Mouse (Mus musculus): ENCODE results near the gene Tmem203.

The Tmem203 gene

DNA sequence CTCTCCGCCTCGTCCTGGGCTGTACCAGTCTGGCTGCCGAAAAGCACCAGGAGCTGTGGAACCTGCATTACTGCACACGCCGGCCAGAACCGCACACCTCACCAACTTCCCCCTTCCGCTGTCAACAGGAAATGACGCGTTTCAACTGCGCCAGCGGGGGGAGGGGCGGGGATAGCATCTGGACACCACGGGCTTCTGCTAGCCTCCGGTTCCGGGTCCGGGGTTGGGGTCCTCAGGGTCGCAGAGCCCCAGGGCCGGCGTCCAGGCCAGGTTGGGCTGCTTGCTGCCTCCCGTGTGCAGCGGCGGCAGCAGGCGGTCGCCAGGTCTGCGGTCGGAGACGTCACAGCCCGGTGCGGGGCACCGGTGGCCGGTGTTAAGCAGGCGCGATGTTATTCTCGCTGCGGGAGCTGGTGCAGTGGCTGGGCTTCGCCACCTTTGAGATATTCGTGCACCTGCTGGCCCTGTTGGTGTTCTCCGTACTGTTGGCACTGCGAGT lies at the start of gene Tmem203:
Tmem203 (plus strand) TSS at position 156 of the 496 bp plus-strand sequence.
- DNase-seq, result peak; percentile 77

DNA sequence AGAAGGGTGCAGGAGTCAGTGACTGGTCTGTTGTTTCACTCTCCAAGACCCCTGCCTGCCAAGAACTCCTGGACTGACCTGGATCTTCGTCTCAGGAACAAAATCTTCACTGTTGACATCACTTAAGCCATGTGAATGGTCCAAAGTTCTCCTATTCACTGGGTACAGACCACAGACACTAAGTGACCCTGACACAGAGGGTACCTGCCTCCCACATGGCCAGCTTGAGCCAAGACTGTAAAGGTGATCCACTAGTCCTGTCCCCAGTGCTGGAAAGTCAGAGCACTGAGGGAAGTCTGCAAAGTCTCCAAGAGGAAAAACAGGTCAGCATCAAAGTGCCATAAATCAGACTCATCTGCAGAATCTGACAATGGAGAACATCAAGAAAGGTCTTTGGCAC lies 47.6 kb upstream of the Tmem203 start:
- no peak for DNase-seq

DNA sequence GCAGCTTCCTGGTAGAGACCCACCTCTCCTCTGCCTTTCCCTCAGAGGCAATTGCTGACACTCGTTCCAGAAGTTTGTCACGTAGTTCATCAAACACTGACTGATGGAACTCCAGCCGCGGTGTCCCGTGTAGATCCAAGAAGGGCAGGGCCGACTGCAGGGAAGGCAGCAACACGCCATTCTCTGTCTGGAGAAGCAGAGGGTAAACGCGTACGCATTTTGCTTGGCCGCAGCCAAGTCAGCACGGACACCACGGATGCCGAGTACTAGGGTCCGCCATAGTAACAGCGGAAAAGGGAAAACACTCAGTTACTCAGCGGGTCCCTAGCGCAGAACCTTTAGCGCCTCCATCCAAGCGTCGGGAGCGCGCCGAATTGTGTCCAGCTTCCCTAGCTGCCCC lies 44.6 kb upstream of the Tmem203 start:
- DNase-seq, result no peak

DNA sequence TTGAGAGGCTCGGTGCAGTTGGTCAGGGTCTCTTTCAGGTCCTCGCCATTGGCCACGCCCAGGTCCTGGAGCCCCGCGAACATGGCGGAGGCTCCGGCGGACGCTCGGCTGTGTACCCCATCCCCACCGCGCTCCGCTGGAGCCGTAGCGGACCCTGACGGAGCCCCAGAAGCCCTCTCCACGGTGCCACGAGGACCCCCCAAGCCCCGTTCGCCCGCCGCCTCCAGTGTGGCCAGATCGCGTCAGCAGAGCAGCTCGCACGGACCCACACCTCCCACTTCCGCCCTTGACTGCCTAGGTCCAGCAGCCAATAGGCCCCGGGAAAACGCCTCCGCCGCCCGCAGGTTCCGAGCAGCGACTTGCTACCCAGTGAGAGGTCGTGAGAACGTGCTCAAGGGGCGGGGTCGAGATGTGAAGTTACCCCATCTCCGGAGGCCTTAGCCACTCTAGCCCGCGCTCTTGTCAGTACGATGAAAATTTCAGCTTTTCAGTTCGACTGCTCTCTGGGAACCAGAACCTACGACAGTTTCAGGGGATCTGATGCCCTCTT lies 44.0 kb upstream of the Tmem203 start, which contains the start of gene Nelfb:
Nelfb (minus strand) TSS at position 369 of the 550 bp plus-strand sequence.
- DNase-seq, result peak; percentile 81

DNA sequence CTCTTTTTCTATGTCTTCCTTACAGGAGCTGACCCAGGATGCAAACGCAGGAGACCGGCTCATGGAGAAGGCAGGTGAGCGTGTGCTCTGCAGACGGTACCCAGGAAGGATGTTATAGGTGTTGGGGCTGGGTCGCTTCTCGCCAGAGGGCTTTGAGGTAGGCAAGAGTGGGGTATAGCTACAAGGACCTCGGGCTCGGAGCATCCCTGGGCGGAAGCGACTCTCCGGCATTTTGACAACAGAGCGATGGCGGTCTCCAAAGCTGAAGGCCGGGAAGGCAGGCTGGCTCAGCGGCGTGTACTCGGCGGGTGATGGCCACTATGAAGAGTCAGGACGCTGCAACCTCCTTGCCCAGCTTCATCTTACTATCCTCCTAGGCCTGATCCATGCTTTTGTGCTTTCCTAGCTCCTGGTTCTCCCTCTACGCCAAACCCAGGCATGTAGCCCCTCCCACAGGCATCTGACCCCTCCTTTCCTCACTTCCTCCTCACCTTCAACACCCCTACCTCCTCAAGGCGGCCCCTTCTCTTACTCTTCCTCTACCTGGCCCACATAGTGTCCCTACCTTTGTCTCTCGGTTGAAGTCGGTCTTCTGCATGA lies 41.9 kb upstream of the Tmem203 start:
- no peak for DNase-seq

DNA sequence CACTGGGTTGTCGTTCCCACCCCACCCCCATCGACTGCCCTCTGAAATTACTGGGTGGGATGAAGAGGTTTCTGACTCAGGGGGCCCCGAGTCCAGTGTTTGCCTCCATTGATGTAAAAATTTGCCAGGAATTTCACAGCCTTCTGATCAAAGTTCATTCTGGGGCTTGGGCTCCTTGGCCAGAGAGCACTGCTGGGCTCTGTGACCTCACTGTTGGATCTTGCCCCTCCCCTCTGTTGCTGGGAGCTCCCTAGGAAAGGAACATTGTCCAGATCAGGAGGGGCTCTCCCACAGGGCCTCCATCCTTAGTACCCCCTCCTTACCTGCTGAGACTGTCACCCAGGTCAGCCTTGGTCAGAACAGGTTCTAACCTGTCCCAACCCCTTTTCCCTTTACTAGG lies 40.8 kb upstream of the Tmem203 start, which contains the start of gene Stpg3:
Stpg3 (minus strand) TSS at position 194 of the 400 bp plus-strand sequence.
- no peak for DNase-seq

DNA sequence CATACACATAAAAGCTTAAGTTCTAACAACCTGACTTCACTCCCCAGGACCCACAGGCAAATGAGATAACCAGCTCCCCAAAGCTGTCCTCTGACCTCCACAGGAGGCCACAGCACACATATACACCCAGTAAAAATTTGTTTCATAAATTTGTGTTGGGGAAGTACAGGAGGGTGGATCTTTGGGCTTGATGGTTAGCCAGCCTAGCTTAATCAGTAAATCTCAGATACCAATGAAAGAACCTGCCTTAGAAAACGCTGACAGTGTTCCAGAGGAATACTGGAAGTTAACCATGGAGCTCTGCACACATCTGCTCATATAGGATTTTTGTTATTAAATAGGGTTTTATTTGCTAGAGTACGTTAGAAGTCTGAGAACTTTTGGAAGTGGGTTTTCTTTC lies 37.6 kb upstream of the Tmem203 start:
- DNase-seq, result no peak

DNA sequence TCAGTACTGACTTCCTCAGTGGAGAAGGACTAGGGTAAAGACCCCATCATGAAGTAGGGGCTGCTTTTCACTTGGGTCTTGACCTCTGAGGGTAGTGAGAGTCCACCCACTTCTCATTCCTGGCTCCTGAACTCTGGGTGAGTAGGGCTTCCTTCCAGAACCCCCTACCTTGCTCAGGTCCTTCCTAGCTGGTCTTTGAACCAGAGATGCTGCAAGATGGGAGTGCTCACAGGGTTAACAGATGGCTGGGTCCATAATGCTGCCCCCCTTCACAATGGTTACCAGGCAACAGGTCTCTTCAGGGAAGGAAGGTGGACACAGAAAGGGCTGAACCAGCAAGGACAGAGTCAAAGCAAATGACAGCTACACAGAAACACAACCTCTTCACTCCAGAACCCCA lies 36.8 kb upstream of the Tmem203 start, which contains the start of gene Fam166a:
Fam166a (plus strand) TSS at position 301 of the 400 bp plus-strand sequence.
- DNase-seq, result no peak

DNA sequence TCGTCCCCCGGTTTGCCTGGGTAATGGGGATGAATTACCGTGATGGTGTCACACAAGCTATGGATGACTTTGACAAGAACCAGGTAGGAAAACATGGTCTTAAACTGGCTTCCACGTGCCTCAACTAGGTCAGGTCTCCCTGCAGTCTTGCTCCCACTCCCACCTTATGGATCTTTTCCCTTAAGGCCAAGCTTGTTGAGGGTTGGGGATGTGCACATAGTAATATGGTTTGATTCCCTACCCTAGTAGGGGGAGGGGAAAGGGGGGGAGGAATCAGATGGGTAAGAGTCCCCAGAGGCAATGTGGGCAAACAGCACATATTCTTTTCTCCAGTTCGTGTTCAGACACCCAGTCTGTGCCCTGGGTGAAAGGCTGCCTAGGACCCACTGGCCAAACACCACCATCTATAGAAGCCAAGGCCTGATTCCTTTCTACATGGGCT lies 33.9 kb upstream of the Tmem203 start:
- DNase-seq, result no peak

DNA sequence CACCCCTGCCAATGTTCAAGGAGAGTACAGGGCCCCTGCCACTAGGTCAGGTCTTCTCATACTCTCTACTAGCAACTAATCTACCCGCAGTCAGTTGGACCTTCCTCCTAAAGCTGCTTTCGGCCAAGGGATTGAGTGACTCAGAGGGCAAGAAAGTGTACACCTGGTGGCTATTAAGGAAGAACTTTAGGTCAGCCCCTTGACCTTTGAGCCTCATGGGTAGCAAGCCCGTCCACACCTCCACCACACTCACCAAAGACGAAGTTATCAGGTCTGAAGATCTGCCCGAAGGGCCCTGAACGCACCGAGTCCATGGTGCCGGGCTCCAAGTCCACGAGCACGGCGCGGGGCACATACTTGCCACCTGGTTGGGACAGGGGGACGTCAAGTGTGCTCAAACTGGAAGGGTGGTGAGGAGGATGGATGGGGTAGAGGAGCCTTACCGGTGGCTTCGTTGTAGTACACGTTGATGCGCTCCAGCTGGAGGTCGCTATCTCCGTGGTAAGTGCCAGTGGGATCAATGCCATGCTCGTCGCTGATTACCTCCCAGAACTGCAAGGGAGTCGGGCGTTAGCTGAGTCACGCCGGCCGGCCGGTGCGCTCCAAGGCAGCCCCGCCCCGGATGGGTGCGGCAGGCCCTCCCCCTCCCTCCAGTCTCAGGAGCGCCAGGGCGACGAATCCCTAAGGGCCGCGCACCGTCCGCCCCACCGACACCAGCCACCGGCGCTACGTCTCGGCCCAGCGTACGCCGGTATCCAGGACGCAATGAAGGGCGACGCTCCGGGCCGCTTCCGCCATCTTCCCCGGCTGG lies 31.4 kb upstream of the Tmem203 start:
- DNase-seq, result no peak

DNA sequence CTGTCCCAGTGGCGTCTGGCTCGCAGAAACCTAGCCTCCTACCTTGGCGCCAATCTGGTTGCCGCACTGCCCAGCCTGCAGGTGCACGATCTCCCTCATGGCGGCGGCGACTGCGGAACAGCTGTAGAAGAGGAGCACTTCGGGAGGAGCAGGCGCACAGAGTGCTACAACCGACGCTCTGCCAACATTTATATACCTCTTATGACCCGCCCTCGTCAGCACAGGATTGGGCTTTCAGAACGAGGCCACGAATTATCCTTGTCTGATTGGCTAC lies 30.8 kb upstream of the Tmem203 start, which contains the start of gene Tubb4b:
Tubb4b (minus strand) TSS at position 211 of the 274 bp plus-strand sequence.
- no peak for DNase-seq

DNA sequence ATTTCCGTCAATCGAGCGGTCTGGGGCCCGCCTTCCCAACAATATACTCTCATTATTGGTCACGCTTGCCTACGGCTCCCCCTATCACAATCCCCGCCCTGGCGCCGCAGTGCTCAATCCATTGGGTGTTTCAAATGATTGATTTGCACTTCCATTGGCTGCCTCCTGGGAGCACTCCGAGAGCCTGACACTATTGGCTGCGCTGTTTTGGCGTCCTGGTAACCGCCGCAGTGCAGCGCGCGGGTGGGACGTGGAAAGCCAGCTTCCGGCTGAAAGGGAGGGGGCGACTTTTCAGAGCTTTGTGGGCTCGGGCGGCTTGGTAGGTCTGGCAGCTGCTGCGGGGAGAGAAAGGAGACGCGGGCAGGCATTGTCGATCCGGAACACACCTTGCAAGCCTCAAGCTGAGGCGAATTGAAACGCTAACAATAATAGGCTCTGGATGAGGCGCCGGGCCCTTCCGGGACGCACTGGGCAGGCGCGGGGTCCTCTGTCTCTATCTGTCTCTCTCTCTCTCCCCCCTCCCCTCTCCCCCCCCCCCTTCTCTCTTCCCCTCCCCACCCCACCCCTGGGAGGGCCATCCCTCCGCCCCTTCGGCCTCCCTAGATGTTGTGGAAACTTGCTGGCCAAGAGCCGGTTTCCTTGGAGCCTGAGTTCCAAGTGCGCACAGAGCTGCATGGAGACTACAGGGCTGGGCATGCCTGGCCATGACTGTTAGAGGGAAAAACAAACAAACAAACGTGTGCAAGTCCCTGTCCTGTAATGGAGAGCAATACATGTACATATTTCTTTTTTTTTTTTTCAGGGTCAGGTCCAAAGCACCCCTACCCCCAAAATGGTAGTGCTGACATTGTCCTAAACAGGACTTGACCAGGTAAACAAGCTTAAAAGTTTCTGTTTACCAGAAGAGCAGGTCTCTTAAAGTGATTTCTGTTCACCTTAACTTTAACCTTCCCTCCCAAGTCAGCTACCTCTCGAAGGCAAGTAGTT lies 30.2 kb upstream of the Tmem203 start:
- peak; percentile 99 for DNase-seq

DNA sequence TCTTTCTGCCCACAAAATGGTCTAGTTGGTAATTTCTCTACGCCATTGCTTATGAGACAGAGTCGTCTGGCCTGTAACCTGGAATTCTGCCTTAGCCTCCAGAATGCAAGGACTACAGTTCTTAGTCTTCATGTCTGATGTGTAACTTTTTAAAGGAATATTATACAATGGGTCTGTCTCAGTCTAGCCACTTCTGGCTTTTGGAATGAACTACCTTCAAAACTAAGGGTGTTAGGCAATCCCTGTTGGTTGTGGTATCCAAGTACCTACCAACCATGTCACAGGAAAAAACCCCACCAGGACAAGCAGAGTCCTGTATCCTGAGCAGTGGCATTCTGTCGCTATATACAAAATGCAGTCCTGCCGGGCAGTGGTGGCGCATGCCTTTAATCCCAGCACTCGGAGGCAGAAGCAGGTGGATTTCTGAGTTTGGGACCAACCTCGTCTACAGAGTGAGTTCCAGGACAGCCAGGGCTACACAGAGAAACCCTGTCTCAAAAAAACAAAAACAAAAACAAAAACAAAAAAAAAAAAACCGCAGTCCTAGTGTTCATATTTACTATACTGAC lies 29.3 kb upstream of the Tmem203 start:
- DNase-seq, result no peak

DNA sequence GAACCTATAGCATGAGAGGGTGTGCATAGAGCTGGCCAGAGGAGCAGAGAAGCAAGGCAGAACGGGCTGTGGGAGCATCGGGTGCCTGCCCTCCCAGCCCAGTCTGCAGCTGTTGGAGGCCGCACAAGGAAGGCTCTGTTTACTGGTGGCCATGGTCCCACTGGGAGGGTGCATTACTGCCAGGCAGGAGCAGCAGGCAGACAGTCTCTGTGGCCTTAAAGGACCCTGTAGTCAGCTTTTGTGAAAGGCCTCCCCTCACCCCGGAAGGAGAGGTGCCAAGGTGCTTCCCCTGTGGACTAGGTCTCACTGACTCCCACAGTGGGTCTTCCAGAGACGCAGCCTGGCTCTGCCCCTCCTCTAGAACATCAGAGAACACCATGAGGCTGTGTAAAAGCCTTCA lies 28.4 kb upstream of the Tmem203 start:
- DNase-seq, result peak; percentile 48

DNA sequence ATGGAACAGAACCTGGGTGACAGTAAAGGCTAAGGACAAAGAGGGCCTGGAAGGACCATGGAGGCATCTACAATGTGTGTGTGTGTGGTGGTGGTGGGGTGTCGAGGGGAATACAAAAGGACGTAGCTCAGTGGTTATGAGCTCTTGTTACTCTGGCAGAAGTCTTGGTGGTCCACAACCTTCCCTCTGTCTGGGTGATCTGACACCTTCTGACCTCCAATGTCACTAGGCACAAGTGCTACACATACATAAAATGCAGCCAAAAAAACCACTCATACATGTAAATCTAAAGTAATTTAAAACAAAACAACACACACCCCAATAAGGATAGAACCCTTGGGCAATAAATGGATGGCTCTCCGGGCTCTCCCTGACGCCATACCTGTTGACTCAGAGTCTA lies 27.8 kb upstream of the Tmem203 start:
- DNase-seq, result no peak

DNA sequence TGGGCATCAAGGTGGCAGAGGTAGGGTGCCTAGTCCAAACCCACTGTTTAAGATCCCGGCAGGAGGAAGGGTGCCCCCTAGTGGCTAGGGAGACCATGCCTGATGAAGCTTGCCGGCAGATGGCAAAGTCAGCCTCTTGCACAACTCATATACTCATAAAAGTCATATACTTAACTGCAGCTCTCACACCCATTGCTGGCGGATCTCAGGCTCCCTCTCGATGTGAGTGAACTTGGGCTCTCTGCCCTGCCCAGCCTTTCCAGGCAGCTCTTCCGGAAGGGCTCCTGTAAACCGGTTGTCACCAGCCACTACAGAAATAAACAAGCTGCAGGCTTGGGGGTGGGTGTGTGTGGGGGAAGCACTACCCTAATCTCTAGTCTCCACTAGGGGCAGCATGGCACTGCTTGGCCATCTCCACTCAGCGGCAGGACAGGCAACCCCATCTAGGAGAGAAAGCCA lies 26.8 kb upstream of the Tmem203 start:
- DNase-seq, result peak; percentile 86

DNA sequence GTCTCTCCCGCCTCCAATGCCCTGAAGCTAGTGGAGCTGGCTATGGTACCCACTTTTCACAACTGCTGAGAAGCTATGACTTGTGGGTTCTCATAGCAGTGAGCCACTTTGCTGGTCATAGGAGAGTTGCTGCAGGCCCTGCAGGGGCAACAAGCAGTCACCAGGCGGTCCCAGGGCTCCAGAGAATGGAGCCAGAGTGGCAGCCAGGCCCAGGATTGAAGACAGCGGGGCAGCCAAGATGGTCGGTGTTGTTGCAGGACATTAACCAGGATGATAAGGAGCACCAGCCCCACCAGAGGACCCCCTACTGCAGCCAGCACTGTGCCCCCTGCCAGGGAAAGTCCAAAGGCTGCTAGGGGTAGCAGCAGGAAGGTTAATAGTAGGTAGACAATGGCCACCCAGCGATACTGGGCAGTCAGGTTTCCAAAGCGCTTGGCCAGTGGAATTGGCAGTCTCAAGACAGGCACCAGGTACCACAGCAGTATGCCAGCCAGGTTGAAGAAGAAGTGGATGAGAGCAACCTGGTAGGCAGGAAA lies 26.2 kb upstream of the Tmem203 start:
- no peak for DNase-seq

DNA sequence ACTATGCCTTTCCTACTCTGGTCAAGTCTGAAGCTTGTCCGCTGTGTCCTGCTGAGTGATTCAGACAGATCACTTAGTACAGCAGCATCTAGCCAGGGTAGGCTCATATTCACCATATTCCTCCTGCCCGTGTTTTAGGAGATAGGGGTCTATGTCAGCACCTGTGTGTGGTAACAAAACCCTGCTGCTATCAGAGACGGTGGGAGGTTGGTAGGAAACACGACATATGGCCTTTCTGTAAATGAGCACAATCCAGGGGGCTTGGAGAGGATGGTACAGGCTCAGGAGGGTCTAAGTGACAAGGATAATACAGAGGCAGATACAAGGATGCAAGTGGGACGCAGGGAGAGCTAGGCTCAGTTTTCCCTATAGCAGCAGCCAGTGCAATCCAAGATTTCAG lies 25.7 kb upstream of the Tmem203 start:
- DNase-seq, result no peak

DNA sequence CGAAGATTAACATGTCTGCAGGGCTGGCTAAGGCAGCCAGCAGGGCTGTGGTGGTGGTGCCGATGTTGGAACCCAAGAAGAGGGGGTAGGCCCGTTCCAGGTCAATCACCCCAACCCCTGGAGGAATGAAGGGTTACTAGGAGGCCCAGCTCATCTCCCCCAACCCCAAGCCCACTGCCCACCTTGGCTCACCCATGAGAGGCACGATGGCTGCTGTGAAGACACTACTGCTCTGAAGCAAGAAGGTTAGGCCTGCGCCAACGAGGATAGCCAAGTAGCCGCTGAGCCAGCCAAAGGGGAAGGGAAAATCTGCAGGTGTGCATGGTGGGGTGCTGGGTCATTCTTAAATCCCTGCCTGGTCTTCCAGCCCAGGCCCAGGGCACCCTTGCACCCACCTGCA lies 24.7 kb upstream of the Tmem203 start:
- no peak for DNase-seq

DNA sequence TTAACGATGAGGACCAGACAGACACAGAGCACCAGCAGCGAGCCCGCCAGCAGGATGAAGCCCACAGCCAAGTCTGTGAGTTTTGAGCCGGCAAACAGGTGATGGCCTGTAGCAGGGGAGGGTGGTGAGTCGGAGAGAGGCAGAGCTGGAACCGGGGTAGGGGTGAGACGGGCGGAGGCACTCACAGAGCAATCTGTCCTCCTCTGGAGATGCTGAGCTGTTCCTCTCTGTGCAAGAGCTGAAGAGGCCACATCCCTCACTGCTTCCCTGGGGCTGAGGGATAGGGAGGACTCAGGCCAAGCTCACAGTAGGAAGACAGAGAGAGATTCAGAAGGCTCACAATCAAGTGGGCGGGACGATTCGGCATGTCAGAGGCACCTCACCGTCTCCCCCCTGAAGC lies 24.2 kb upstream of the Tmem203 start:
- DNase-seq, result no peak

DNA sequence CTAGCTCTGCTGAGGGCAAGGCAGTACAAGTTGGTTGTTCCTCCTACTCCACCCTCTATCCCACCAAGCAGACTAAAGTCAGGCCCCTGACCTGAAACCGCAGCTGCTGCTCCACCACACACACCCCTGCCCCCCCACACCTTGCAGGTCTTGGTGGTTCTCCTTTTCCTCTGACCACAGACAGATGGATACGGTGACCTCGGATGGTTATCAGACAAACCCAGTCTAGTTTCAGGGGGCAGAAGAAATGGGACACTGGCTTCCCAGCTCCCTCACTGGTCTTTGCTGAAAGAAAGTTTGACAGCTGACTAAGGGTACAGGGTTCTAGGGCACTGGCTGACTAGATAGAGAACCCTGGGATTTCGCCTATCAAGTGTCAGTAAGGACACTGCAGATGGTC lies 21.8 kb upstream of the Tmem203 start:
- DNase-seq, result no peak

DNA sequence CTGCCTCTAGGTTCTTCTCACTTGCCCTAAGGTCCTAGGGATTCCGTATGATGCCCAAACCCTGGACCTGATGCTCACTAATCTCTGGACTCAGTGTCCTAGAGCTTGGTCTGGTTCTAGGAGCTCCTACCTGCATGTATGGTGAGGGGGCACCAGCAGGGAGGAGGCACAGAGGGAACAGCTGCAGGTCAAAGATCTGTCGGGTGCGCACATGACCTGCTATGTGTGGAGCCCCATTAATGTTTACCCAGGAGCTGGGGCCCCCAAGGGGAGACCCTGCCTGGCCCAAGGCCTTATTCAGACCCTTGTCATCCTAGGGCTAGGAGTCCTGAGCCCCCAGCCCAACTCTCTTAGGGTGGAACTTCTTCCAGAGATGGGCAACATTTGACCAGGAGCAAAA lies 21.2 kb upstream of the Tmem203 start, which contains the start of gene Slc34a3:
Slc34a3 (minus strand) TSS at position 315 of the 400 bp plus-strand sequence.
- no peak for DNase-seq
